Mouse (Mus musculus) right cerebral cortex, postnatal 10 days (tissue): Measurements from ENCODE around the gene Frmd5.
"Not testable (repeated sequence)": the region's sequence is repeated elsewhere in the genome, so short reads cannot be mapped to it uniquely, and the experiment has no call there.

Experiments used
- DNase-seq, 2 experiments: peaks; one replicate each; pipeline ENCODE4 v3.0.0; 2021; ENCODE audit warnings: low spot score in 2 of 2

The Frmd5 gene

GRCm38 (mm10) chr2:121575741-121576201, 231.1 kb downstream of the Frmd5 start:
- no peak for DNase-seq

- no peak for DNase-seq
Observed at GRCm38 (mm10) chr2:121574066-121574630, 232.7 kb downstream of the Frmd5 start.

GRCm38 (mm10) chr2:121571780-121572179, 235.1 kb downstream of the Frmd5 start:
- peak; percentile 87 to 91 for DNase-seq

- DNase-seq: no peak
Observed at GRCm38 (mm10) chr2:121570999-121571655, 235.8 kb downstream of the Frmd5 start.

- no peak for DNase-seq
Observed at GRCm38 (mm10) chr2:121570049-121570448, 236.8 kb downstream of the Frmd5 start.

- DNase-seq: no peak
Observed at GRCm38 (mm10) chr2:121565911-121566310, 241.0 kb downstream of the Frmd5 start.

GRCm38 (mm10) chr2:121563117-121563516, 243.8 kb downstream of the Frmd5 start:
- no peak for DNase-seq

GRCm38 (mm10) chr2:121551271-121551670, 255.6 kb downstream of the Frmd5 start:
- DNase-seq: no peak

GRCm38 (mm10) chr2:121549630-121550029, 257.3 kb downstream of the Frmd5 start:
- no peak for DNase-seq

GRCm38 (mm10) chr2:121544829-121545228, 262.1 kb downstream of the Frmd5 start:
- no peak for DNase-seq

GRCm38 (mm10) chr2:121525056-121525455, 281.8 kb downstream of the Frmd5 start:
- no peak for DNase-seq

- not testable (repeated sequence) for DNase-seq
Observed at GRCm38 (mm10) chr2:121522830-121523229, 284.1 kb downstream of the Frmd5 start.

- DNase-seq: peak in 1 of 2 experiments; percentile 43
Observed at GRCm38 (mm10) chr2:121522006-121522405, 284.9 kb downstream of the Frmd5 start.

GRCm38 (mm10) chr2:121518711-121519110, 288.2 kb downstream of the Frmd5 start:
- not testable (repeated sequence) for DNase-seq

- DNase-seq: no peak
Observed at GRCm38 (mm10) chr2:121518106-121518505, 288.8 kb downstream of the Frmd5 start.

- no peak for DNase-seq
Observed at GRCm38 (mm10) chr2:121514211-121514610, 292.7 kb downstream of the Frmd5 start.

GRCm38 (mm10) chr2:121512991-121513765, 293.7 kb downstream of the Frmd5 start:
- not testable (repeated sequence) for DNase-seq

GRCm38 (mm10) chr2:121511401-121511800, 295.5 kb downstream of the Frmd5 start:
- DNase-seq: no peak

GRCm38 (mm10) chr2:121509584-121509983, 297.3 kb downstream of the Frmd5 start:
- DNase-seq: peak; percentile 60 to 71

- no peak for DNase-seq
Observed at GRCm38 (mm10) chr2:121507951-121508330, 298.9 kb downstream of the Frmd5 start.

- no peak for DNase-seq
Observed at GRCm38 (mm10) chr2:121507173-121507950, 299.5 kb downstream of the Frmd5 start.
